Mouse (Mus musculus) hematopoietic stem cell, adult 5-6 weeks (primary cell): ENCODE data around the gene Cyp27a1. TPM values are rescaled to one million over a fixed set of nuclear protein-coding genes. Genes with fewer than 3 reads are reported as not detected.

Experiments
- ATAC-seq, 2 experiments: fragments of 125-278 bp in 1 of 2; replicated peaks in 1 of 2; 2 replicates each; pipeline ENCODE4 v1.8.0; 2016 to 2017; ENCODE audit warnings: inconsistent platforms in 2 of 2, mild to moderate bottlenecking in 2 of 2, moderate number of reproducible peaks in 2 of 2, low read depth in 1 of 2, moderate TSS enrichment in 1 of 2; ENCODE audit not compliant: low FRiP score in 2 of 2, poor library complexity in 2 of 2, severe bottlenecking in 2 of 2, insufficient read depth in 1 of 2, low TSS enrichment in 1 of 2
- total RNA-seq: library from RNA; stranded (forward); fragments of 172-1452, 232-1000 nt; gene quantifications from 2 replicates; pipeline ENCODE4 v1.2.3, GENCODE M21; 2017

The Cyp27a1 gene
- 4.9 and 5.3 TPM in 2 replicates for total RNA-seq

DNA sequence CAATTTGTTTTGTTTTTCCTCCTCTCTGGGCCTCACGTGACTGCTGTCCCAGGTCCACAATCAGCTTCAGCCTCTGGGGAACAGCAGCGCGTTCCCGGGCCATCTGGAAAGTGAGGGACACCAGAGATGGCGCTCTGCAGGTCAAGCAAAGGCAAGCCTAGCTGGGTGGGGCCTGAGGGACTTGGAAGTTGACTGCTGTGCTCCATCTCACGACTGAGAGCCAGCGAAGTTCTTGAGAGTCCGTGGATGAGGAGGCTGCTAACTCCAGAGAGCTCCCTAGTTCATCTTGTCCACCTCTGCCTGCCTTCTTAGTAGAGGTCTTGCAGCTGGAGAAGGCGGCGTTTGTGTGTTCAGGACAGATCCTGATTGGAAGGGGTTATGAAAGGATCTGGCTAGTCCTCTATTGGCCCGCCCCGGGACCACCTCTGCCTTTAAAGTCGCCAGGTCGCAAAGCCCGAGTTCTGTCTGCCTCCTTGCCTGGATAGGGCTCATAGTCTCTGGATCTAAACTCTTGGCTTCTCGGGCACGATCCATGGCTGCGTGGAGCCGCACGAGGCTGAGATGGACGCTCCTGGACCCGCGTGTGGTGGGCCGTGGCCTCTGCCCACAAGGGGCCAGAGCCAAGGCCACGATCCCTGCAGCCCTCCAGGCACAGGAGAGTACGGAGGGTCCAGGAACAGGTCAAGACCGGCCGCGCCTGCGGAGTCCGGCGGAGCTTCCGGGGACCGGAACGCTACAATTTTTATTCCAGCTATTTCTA lies at the start of gene Cyp27a1:
Gene Cyp27a1, plus strand, starts transcription at position 476 of the 760 bp plus-strand sequence.
- ATAC-seq = peak; percentile 35 to 46

DNA sequence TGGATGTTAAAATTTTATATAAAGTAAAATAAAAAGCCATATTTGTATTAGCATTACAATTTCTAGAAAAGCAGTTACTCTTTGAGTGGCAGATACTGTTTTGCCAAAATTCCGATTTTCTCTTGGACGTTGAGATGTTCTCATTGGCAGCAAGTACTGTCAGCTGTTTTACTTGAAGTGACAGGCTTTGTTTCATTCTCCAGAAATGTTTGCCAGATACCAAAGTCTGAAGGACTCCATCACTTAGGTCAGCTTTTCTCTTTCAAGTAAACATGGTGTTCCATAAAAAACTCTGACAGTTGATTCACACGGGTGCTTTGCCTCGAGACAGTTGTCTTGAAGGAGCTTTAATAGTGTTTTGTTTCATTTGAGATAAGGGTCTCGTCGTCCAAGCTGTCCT lies 48.2 kb upstream of the Cyp27a1 start:
- ATAC-seq = no peak

DNA sequence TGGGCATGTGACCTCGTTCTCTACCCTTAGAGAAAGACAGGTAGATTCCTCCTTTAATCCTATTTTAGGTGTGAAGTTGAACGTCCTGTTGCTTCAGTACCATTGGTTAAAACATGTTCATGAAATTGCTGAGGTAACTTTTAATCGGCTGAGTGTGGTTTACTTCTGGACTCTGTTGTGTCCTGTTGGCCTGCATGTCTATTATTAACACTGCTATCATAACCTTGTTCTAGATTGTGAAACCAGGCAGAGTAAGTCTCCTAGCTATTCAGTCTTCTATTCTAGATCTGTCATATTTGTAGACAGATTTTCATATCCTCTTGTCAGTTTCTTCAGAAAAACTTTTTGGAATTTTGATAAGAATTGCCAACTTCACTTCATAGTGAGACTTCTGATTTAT lies 45.0 kb upstream of the Cyp27a1 start:
- ATAC-seq = no peak

DNA sequence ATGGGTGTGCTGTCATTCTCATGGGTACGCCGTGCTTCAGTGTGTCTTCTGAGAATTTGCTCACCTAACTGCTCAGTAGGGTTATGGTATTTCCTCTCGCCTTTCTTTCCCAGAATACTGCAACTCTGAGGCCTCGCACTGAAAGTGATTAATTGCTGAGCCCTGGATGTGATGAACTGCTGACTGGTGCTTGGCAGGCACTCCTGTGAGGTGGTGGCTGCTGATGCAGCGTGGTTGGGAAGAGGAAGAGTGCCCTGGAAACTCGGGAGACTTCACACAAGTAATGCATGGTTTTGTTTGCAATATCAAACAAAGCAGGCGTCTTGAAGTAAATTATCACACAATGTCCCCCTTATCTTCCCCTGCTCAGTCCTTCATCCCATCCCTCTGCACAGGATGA lies 40.6 kb upstream of the Cyp27a1 start:
- ATAC-seq = no peak

- no peak for ATAC-seq
Observed at GRCm38 (mm10) chr1:74676863-74677262, 36.5 kb upstream of the Cyp27a1 start.

GRCm38 (mm10) chr1:74677843-74678242 lies 35.5 kb upstream of the Cyp27a1 start:
- ATAC-seq = no peak

- no peak for ATAC-seq
Observed at GRCm38 (mm10) chr1:74687131-74687530, 26.2 kb upstream of the Cyp27a1 start.

DNA sequence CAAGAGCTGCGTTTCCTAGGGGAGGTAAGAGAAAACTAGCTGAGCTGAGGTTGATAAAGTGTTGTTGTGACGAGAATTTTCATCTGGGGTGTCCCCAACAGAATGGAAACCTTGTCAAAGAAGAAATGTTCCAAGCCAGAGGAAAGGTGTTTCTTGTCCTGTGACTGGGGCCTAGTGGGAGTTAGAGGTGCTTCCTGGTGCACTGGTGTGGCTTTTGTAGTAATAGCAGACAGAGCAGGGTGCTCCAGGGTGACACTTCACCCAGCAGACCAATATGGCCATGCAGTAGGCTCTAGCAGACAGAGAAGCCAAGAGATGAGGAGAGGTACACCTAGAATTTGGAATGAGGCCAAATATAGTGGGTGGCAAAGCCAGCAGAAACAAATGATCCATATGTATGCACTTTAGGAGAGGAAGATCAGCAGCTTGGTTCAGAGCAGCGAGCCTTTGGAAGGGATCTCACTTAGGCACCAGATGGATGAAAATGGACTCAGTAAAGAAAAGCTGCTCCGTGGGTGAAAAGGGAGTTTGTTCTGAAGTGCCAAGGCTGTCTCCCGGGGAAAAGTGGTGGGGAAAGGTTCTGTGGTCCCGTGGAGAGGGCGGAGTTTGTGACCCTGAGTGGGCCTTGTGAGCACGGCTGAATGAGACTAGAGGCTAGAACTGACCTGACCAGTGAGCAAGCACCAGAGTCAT lies 19.3 kb upstream of the Cyp27a1 start:
- no peak for ATAC-seq

DNA sequence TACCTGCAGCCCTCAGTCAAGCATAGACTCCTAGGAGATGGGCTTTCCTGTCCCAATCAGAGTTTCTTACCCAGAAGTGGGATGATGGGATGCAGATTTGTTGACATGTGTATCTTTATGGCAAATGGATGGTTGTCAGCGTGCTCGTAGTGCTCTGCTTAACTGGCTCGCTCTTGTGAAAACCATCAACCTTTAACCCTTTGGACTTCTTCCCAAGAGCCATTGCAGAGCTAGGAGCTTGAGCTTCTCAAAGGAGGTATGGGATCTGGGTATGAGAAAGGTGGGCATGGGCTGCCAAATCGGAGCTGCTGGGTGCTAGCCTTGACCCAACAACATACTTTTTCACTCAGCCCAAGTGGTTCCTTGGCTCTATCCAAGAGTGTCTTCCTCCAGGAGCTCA lies 17.5 kb upstream of the Cyp27a1 start:
- ATAC-seq = no peak

DNA sequence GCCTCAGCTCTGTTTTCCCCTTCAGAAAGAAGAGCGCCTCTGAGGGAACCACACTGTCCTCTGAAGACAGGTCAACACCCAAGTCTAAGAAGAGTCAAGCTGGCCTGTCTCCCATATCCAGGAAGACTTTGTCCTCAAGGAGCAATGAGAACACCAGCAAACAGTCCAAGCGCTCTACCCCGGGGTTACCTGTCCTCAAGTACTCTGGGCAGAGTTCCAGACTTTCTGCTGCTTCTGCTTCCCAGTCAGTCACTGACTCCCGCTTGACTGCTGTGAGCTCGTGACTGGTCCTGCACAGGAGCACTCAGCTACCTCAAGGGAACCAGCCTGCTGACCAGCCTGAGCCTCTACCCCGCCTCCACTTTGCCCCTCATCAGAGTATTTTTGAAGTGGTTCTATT lies 16.0 kb upstream of the Cyp27a1 start:
- ATAC-seq = no peak

GRCm38 (mm10) chr1:74698353-74698752 lies 15.0 kb upstream of the Cyp27a1 start:
- ATAC-seq = no peak

GRCm38 (mm10) chr1:74698791-74699190 lies 14.6 kb upstream of the Cyp27a1 start:
- no peak for ATAC-seq

GRCm38 (mm10) chr1:74702142-74702553 lies 11.2 kb upstream of the Cyp27a1 start:
- ATAC-seq = peak in 1 of 2 experiments; percentile 56; a peak in 1 of 4 replicates

GRCm38 (mm10) chr1:74704156-74704555 lies 9.2 kb upstream of the Cyp27a1 start:
- no peak for ATAC-seq

- ATAC-seq = no peak
Observed at GRCm38 (mm10) chr1:74705016-74705415, 8.4 kb upstream of the Cyp27a1 start.

GRCm38 (mm10) chr1:74709566-74709965 lies 3.8 kb upstream of the Cyp27a1 start:
- ATAC-seq = no peak

DNA sequence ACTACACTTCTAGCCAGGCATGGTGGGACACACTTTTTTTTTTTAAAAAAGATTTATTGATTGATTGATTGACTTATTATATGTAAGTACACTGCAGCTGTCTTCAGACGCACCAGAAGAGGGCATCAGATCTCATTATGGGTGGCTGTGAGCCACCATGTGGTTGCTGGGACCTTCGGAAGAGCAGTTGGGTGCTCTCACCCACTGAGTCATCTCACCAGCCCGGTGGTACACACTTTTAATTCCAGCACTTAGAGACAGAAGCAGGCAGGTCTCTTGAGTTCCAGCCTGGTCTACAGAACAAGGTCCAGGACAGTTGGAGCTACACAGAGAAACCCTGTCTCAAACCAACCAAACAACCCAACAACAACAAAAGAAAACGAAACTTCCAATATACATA lies 1.3 kb upstream of the Cyp27a1 start:
- ATAC-seq = no peak

- peak in 1 of 2 experiments; percentile 51; a peak in 1 of 4 replicates for ATAC-seq
Observed at GRCm38 (mm10) chr1:74712461-74713098, 794 bp upstream of the Cyp27a1 start.
